Mouse (Mus musculus): ENCODE data around the gene Gemin5. TPM values are rescaled to one million over a fixed set of nuclear protein-coding genes. Genes with fewer than 3 reads are reported as not detected.
A peak's percentile ranks its signal among the peaks of the same experiment; 100 is the strongest.
"Not testable (repeated sequence)": the region's sequence is repeated elsewhere in the genome, so short reads cannot be mapped to it uniquely, and the experiment has no call there.

Gemin5 gene
- polyA plus RNA-seq, 1 experiment from 2014 or later, result 5.4 TPM

DNA sequence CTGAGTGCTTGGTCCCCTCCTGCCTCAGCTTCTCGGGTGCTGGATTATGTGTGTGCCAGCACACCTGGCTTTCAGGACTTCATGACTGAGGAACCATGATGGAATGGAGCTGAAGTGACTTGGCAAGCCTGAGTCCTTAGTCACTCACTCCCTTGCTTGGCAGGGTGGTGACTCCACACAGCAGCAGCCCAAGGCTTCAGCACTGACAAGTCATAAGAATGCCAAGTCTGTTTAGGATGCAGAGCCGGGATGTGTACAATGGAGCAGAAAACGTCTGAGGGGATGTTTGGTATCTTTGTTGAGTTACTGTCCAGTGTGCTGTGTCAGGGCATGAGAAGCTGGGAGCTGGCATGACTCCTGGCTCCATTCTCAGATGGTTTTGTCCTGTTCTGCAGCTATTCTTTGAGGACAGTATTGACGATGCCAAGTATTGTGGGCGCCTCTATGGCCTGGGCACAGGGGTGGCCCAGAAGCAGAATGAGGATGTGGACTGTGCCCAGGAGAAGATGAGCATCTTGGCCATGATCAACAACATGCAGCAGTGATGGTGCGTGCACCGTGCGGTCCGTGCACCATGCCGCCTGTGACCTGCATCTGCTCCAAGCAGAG, 51.2 kb downstream of the Gemin5 start:
- no peak overlapping the region for H3K4me3 ChIP-seq (ENCODE audit: inconsistent target)
- H3K79me2 ChIP-seq (ENCODE audit: inconsistent target), result no peaks in the 10 kb centered on the region; the same call in 1 of the 2 replicates
- H3K36me3 ChIP-seq (ENCODE audit: inconsistent target), result peaks cover 71% of the 10 kb centered on the region
- 84% methylated on average over 9 of the region's 10 CpGs for WGBS (ENCODE audit: missing documents)
- no peak overlapping the region for H3K27ac ChIP-seq

DNA sequence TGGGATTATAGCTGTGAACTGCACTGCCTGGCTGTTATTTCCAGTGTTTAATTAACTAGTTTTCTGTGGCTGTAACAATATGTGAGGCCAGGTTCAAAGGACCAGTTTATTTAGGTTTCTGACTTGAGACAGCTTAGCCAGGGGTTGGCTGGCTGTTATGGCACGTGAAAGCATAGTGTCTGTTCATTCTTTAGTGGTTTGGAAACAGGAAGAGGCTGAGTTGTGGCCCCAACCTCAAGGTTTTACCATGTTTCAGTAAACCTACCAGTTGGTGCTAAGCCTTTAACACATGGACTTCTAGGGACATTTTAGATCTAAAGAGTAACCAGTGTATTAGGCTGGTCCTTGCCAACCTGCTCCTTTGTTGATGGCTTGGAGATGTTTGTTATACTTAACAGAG, 51.8 kb downstream of the Gemin5 start:
- 22% methylated on average over 1 of the region's 1 CpGs for WGBS (ENCODE audit: missing documents)
- Histone ChIP-seq H3K36me3 (ENCODE audit: inconsistent target) (peaks cover 72% of the 10 kb centered on the region), H3K4me3 (ENCODE audit: inconsistent target) (no peak overlapping the region), H3K79me2 (ENCODE audit: inconsistent target) (peaks cover 3% of the 10 kb centered on the region; the same call in 1 of the 2 replicates), H3K27ac (no peak overlapping the region)

DNA sequence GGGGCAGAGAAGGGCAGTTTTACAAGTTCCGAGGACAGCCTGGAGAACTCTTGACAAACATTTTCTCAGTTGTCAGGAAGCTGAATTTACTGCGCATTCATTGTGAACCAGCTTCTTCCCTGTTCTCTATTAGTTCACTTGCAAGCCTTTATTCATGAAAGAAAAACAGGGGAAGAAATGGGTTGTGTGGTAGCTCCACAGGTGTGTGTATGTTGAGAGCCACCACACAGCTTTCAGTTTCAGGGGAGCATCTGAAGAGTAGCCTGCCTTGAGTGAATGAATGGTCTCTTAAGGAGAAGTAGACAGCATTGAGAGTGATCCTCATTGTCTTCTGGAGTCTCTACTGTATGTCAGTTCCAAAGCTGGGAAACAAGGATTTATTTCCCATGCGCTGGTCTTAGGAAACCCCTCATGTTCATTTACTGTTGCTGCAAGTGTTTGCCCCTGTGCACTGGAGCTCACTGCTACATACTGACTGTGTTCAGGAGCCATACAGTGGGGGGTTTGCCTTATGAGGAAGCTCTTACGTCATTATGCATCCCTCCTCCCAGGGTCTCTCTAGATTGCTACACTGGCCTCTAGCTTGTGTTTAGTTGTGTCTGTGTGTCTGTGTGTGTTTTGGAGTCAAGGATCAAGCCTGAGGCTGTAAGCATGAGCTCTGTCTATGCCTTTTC, 60.5 kb downstream of the Gemin5 start:
- Histone ChIP-seq H3K4me3 (ENCODE audit: inconsistent target) (no peak overlapping the region), H3K79me2 (ENCODE audit: inconsistent target) (peaks cover 72% of the 10 kb centered on the region), H3K27ac (no peak overlapping the region), H3K36me3 (ENCODE audit: inconsistent target) (peaks cover 32% of the 10 kb centered on the region)
- WGBS (ENCODE audit: missing documents), result 45% methylated on average over 4 of the region's 4 CpGs

- 82% methylated on average over 1 of the region's 3 CpGs for WGBS (ENCODE audit: missing documents)
- no peak overlapping the region for H3K4me3 ChIP-seq (ENCODE audit: inconsistent target)
- H3K27ac ChIP-seq, result no peak overlapping the region
- peaks cover 24% of the 10 kb centered on the region for H3K36me3 ChIP-seq (ENCODE audit: inconsistent target)
- peaks cover 72% of the 10 kb centered on the region for H3K79me2 ChIP-seq (ENCODE audit: inconsistent target)
These were observed 61.3 kb downstream of the Gemin5 start for GRCm38 (mm10) chr11:58107009-58107408.

DNA sequence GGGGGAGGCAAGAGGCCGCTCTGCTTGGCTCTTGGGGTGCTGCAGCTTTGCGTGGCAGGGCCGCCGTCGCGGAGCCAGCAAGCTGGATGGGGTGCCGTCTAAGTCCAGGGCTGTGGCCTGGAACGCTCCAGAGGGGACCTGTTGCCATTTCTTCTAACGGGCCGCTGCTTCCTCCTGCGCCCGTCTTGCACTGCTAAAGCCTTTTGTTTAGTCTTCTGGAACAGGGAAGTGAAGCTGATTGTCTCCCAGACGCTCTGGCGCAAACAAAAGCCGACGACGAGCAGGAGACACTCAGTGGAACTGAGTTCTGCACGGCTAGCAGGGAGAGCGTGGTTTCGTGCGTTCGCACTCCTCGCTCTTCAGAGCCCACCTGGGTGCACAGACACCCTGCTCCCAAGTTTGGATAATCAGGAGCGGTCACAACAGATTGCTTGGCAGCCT, 64.0 kb downstream of the Gemin5 start:
- Histone ChIP-seq H3K36me3 (ENCODE audit: inconsistent target) (no peaks in the 10 kb centered on the region; the same call in 1 of the 2 replicates), H3K79me2 (ENCODE audit: inconsistent target) (peaks cover 47% of the 10 kb centered on the region), H3K4me3 (ENCODE audit: inconsistent target) (peak overlapping the region; percentile 61), H3K27ac (peak overlapping the region; percentile 76)
- WGBS (ENCODE audit: missing documents), result under 1% methylated on average over 24 of the region's 24 CpGs

DNA sequence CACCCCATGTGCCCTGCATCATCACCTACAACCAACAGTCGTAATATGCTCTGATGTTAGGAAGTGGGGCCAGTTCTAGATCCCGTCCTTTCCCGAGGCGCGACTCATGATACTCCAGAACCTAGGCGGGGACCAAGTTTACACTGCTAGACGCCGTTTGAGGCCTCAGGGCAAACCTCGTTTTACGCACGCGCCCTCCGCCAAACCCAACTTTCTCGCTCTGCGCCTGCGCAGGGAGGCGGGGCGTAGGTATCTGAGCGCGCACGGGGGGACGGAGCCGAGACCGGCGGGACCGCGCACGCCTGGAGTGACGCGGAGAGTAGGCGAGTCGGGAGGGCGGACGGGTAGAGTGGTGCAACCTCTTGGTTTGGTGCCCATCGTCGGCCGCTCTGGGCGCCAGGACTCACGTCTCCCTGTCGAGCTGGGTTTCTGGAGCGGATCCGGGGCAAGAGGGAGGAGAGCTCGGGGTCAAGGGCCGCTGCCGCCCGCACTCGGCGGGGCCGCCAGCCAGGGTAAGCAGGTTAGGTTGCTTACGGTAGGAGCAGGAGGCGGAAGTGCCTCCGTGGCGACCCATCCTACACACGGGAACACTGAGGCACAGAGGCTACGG, 64.5 kb downstream of the Gemin5 start, which contains the start of gene Cnot8:
TSS of gene Cnot8 (plus strand) at position 457 of the 610 bp plus-strand sequence.
- WGBS (ENCODE audit: missing documents), result 1% methylated on average over 55 of the region's 55 CpGs
- Histone ChIP-seq H3K36me3 (ENCODE audit: inconsistent target) (no peaks in the 10 kb centered on the region), H3K27ac (peak within 1 kb of the TSS; percentile 76), H3K4me3 (ENCODE audit: inconsistent target) (peak within 1 kb of the TSS; percentile 61), H3K79me2 (ENCODE audit: inconsistent target) (peaks cover 42% of the 10 kb centered on the region)

- Histone ChIP-seq H3K4me3 (ENCODE audit: inconsistent target) (peak overlapping the region; percentile 5; the same call in 1 of the 2 replicates), H3K27ac (peak overlapping the region; percentile 21; the same call in 1 of the 2 replicates), H3K36me3 (ENCODE audit: inconsistent target) (no peaks in the 10 kb centered on the region), H3K79me2 (ENCODE audit: inconsistent target) (peaks cover 37% of the 10 kb centered on the region)
- 84% methylated on average over 13 of the region's 13 CpGs for WGBS (ENCODE audit: missing documents)
These were observed 65.0 kb downstream of the Gemin5 start for GRCm38 (mm10) chr11:58103344-58103653.

DNA sequence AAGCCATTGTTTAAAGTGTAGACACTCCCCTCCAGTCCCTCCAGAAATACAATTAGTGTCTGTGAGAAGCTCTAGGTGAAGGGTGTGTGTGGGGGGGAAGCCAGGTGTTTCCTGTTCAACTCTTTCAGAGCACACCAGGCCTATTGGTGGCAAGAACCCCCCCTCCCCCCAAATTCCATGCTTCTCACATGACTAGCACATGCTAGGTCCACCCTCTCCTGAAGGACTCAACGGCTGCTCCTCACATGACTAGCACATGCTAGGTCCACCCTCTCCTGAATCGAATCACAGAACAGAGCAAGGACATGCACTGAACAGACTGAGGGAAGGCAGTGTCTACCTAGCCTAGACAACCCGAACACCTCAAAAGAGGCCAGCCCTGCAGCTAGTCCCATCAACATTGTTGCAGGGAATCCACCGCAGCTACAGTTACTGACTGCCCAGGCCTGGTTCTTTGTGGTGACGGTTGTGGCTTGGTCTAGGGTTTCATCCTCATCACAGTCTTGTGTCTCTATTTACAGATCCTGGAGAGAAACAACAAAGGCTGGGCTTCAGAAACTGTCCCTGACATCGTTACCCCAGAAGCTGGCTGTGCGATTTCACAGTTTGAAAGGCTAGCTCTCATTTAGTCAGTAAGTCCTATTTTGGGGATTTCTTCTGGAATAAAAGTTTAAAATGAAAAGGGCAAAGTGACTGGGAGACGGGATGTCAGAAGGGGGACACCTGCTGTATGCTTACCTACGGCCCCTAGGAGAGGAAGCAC, 65.6 kb downstream of the Gemin5 start:
- WGBS (ENCODE audit: missing documents), result 69% methylated on average over 9 of the region's 9 CpGs
- H3K27ac ChIP-seq, result no peak overlapping the region
- no peaks in the 10 kb centered on the region for H3K36me3 ChIP-seq (ENCODE audit: inconsistent target)
- H3K4me3 ChIP-seq (ENCODE audit: inconsistent target), result no peak overlapping the region
- peaks cover 31% of the 10 kb centered on the region for H3K79me2 ChIP-seq (ENCODE audit: inconsistent target)

DNA sequence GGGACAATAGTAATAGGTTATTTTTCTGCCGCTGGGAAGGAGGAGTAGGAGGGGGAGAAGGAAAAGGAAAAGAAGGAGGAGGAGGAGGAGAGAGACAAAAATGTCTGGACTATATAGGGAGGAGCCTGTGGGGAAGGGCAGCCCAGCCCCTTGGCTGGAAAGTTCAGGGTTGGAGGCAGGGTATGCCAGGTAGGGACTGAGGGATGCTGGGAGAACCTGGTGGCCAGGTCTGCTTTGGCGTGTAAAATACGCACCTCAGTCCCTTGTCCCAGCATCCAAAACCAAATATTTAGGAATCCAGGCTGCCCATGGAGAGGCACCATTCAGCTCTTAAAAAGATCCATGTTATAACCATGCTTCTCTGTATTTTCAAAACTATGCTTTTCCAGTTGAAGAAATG, 66.2 kb downstream of the Gemin5 start:
- no peak overlapping the region for H3K4me3 ChIP-seq (ENCODE audit: inconsistent target)
- H3K79me2 ChIP-seq (ENCODE audit: inconsistent target), result peaks cover 25% of the 10 kb centered on the region
- H3K27ac ChIP-seq, result no peak overlapping the region
- H3K36me3 ChIP-seq (ENCODE audit: inconsistent target), result no peaks in the 10 kb centered on the region
- 76% methylated on average over 3 of the region's 3 CpGs for WGBS (ENCODE audit: missing documents)

GRCm38 (mm10) chr11:58101194-58101720, 67.1 kb downstream of the Gemin5 start:
- Histone ChIP-seq H3K36me3 (ENCODE audit: inconsistent target) (no peaks in the 10 kb centered on the region), H3K79me2 (ENCODE audit: inconsistent target) (peaks cover 18% of the 10 kb centered on the region), H3K27ac (no peak overlapping the region), H3K4me3 (ENCODE audit: inconsistent target) (no peak overlapping the region)
- 98% methylated on average over 4 of the region's 4 CpGs for WGBS (ENCODE audit: missing documents)

- WGBS (ENCODE audit: missing documents), result 88% methylated on average over 2 of the region's 2 CpGs
- H3K36me3 ChIP-seq (ENCODE audit: inconsistent target), result no peaks in the 10 kb centered on the region
- no peak overlapping the region for H3K27ac ChIP-seq
- H3K4me3 ChIP-seq (ENCODE audit: inconsistent target), result no peak overlapping the region
- peaks cover 6% of the 10 kb centered on the region for H3K79me2 ChIP-seq (ENCODE audit: inconsistent target)
These were observed 68.3 kb downstream of the Gemin5 start for GRCm38 (mm10) chr11:58100006-58100405.

GRCm38 (mm10) chr11:58098366-58098720, 70.0 kb downstream of the Gemin5 start:
- H3K27ac ChIP-seq; H3K4me3 ChIP-seq (ENCODE audit: inconsistent target); H3K79me2 ChIP-seq (ENCODE audit: inconsistent target); H3K36me3 ChIP-seq (ENCODE audit: inconsistent target): not testable (repeated sequence)
- WGBS (ENCODE audit: missing documents), result 83% methylated on average over 5 of the region's 5 CpGs

DNA sequence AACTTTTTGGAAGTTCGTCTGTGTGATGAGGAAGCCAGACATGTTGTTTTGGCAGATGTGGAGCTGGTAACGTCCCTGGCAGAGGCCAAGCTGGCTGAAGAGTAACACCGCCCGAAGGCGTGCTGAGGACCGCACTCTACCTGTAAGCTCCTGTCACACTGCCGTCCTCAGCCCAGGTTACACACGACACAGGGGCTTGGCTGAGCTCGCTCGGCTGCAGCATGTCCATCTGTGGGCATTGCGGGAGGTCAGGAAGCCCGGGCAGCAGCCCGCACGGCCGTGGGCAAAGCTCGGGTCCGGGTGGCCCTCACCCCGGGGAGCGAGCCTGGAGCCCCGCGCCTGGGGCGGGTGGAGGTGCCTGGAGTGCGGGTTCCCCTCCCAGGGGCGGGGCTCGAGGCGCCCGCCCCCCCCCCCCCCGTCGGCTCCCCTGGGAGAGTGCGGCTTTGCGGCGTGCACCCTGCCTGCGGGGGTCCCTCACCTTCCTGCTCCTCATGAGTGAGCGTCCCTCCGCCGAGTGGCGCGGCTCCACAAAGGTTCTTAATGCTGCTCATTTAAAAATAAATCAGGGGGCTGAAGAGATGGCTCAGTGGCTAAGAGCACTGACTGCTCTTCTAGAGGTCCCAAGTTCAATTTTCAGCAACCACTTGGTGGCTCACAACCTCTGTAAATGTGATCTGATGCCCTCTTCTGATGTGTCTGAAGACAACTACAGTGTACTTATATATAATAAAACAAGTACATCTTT, 70.5 kb downstream of the Gemin5 start:
- Histone ChIP-seq H3K4me3 (ENCODE audit: inconsistent target) (no peak overlapping the region), H3K79me2 (ENCODE audit: inconsistent target) (no peaks in the 10 kb centered on the region), H3K27ac (no peak overlapping the region), H3K36me3 (ENCODE audit: inconsistent target) (no peaks in the 10 kb centered on the region)
- WGBS (ENCODE audit: missing documents), result 23% methylated on average over 25 of the region's 38 CpGs

Measured in macrophage (primary cell).